Mouse (Mus musculus) heart, embryonic 15.5 days (tissue): Measurements from ENCODE around the gene Ppp4r3b. TPM values are rescaled to one million over a fixed set of nuclear protein-coding genes. Genes with fewer than 3 reads are reported as not detected.
A peak's percentile ranks its signal among the peaks of the same experiment; 100 is the strongest.

Experiments used
- ATAC-seq: fragments of 200-750 bp; cut with Nextera tagmentation; replicated peaks from 2 replicates; pipeline ENCODE4 v1.8.0; 2017; ENCODE audit warnings: low read depth, moderate TSS enrichment; ENCODE audit not compliant: insufficient number of reproducible peaks, insufficient read depth, low FRiP score
- H3K27ac ChIP-seq: fragments of 300-500 bp; sonication (generic); 2 replicates; pipeline ENCODE4 v1.5.1; 2015; ENCODE audit warnings: mild to moderate bottlenecking, inconsistent platforms
- H3K27me3 ChIP-seq: fragments of 300-500 bp; sonication (generic); 2 replicates; pipeline ENCODE4 v1.6.1; 2015; ENCODE audit warnings: inconsistent platforms
- H3K36me3 ChIP-seq: fragments of 300-500 bp; sonication (generic); 2 replicates; pipeline ENCODE4 v1.6.1; 2015; ENCODE audit warnings: mild to moderate bottlenecking, inconsistent platforms
- H3K4me1 ChIP-seq: fragments of 300-500 bp; sonication (generic); replicated peaks from 2 replicates; pipeline ENCODE4 v1.6.1; 2015; ENCODE audit warnings: inconsistent platforms
- H3K4me2 ChIP-seq: fragments of 300-500 bp; sonication (generic); 2 replicates; pipeline ENCODE4 v1.6.1; 2015; ENCODE audit warnings: inconsistent platforms, mild to moderate bottlenecking, moderate library complexity
- H3K4me3 ChIP-seq: fragments of 300-500 bp; sonication (generic); 2 replicates; pipeline ENCODE4 v1.5.1; 2015; ENCODE audit warnings: mild to moderate bottlenecking, inconsistent platforms
- H3K9ac ChIP-seq: fragments of 300-500 bp; sonication (generic); 2 replicates; pipeline ENCODE4 v1.6.1; 2015; ENCODE audit warnings: mild to moderate bottlenecking, inconsistent platforms
- H3K9me3 ChIP-seq: fragments of 300-500 bp; sonication (generic); replicated peaks from 2 replicates; pipeline ENCODE4 v1.6.1; 2016; ENCODE audit warnings: inconsistent platforms
- WGBS: fragments of 180-500 bp; shearing (Covaris S2); methylation state at CpG from one replicate; pipeline ENCODE4 v1.1.7; 2015; ENCODE audit warnings: mixed read lengths; 5-methylcytosine and 5-hydroxymethylcytosine counted together
- polyA plus RNA-seq: library from polyadenylated mRNA; unstranded; fragments of >200 nt; fragmentation: Nextera tagmentation; extraction: Ambion mirVana; gene quantifications from 2 replicates; pipeline ENCODE4 v1.2.1, GENCODE M21; 2015

Gene Ppp4r3b
- polyA plus RNA-seq, 1 experiment from 2014 or later = 40.3 TPM

DNA sequence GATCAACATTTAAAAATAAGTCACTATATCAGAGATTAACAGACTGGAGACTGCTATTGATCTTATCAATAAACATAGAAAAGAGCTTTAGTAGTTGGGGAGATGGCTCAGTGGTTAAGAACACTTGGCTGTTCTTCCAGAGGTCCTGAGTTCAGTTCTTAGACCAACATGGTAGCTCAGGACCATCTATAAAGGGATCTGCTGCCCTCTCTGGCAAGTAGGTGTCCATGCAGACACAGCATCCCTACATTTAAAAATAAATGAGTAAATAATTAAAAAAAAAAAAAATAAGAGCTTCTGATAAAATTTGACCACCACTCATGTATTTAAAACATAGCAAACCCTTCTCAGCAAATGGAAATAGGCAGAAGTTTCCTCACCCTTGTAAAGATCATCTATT is 65.4 kb downstream of the Ppp4r3b start:
- no peak overlapping the region for H3K27ac ChIP-seq
- H3K9ac ChIP-seq = no peak overlapping the region
- ATAC-seq = no peak
- H3K4me1 ChIP-seq = peaks cover 2% of the 10 kb centered on the region; the same call in 1 of the 2 replicates
- no peaks in the 10 kb centered on the region for H3K9me3 ChIP-seq
- peaks cover 8% of the 10 kb centered on the region; the same call in 1 of the 2 replicates for H3K36me3 ChIP-seq
- H3K4me2 ChIP-seq = no peak overlapping the region
- no peaks in the 10 kb centered on the region for H3K27me3 ChIP-seq
- no peak overlapping the region for H3K4me3 ChIP-seq

DNA sequence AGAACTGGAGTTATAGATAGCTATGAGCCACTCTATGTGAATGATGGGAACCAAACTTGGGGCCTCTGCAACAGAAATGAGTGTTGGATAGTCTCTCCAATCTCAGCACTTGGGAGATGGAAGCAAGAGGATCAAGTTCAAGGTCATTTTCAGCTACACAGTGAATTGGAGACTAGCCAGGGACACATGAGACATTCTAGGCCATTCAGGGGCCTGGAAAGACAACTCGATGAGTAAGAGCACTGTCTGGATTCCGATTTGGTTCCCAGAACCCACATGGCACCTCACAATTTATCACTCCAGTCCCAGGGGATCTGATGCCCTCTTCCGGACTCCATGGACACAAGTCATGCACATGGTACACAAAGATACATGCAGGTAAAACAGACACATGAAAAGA is 65.9 kb downstream of the Ppp4r3b start:
- Histone ChIP-seq H3K27ac (no peak overlapping the region), H3K4me1 (peaks cover 2% of the 10 kb centered on the region; the same call in 1 of the 2 replicates), H3K27me3 (no peaks in the 10 kb centered on the region), H3K4me3 (no peak overlapping the region), H3K9ac (no peak overlapping the region), H3K9me3 (no peaks in the 10 kb centered on the region), H3K4me2 (no peak overlapping the region), H3K36me3 (peaks cover 8% of the 10 kb centered on the region; the same call in 1 of the 2 replicates)
- ATAC-seq = no peak
- WGBS = 64% methylated on average over 3 of the region's 3 CpGs

- Histone ChIP-seq H3K4me1 (0 out of 2 replicates have a peak, but pooled peaks cover 2% of the 10 kb centered on the region), H3K4me2 (no peak overlapping the region), H3K9me3 (no peaks in the 10 kb centered on the region), H3K9ac (no peak overlapping the region), H3K36me3 (peaks cover 8% of the 10 kb centered on the region; the same call in 1 of the 2 replicates), H3K27me3 (no peaks in the 10 kb centered on the region), H3K4me3 (no peak overlapping the region), H3K27ac (no peak overlapping the region)
- WGBS = 93% methylated on average over 1 of the region's 1 CpGs
- ATAC-seq = no peak
Measured at GRCm38 (mm10) chr11:29239353-29239752, 66.7 kb downstream of the Ppp4r3b start.

DNA sequence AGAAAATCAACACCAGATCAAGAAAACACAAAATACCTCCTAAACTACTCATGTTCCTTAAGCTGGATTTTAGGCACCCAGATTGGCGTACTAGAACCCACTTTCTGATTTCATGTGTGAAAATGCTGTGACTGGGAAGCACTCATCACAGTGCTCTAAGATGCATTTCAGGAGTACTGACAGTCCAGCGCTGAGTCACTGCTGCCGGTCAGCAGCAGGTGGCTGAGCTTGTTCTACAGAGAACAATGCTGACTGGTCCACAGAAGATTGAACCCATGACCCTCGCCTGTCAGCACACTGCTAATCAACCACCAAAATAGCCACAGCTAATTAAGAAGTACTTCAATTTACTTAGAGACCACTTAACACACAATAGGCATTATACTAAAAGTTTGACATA is 69.3 kb downstream of the Ppp4r3b start:
- H3K4me2 ChIP-seq = no peak overlapping the region
- no peak overlapping the region for H3K4me3 ChIP-seq
- H3K9ac ChIP-seq = no peak overlapping the region
- no peak for ATAC-seq
- no peaks in the 10 kb centered on the region for H3K9me3 ChIP-seq
- H3K4me1 ChIP-seq = peaks cover 13% of the 10 kb centered on the region
- H3K27me3 ChIP-seq = no peaks in the 10 kb centered on the region
- WGBS = 66% methylated on average over 4 of the region's 4 CpGs
- H3K27ac ChIP-seq = no peak overlapping the region
- peaks cover 8% of the 10 kb centered on the region; the same call in 1 of the 2 replicates for H3K36me3 ChIP-seq

DNA sequence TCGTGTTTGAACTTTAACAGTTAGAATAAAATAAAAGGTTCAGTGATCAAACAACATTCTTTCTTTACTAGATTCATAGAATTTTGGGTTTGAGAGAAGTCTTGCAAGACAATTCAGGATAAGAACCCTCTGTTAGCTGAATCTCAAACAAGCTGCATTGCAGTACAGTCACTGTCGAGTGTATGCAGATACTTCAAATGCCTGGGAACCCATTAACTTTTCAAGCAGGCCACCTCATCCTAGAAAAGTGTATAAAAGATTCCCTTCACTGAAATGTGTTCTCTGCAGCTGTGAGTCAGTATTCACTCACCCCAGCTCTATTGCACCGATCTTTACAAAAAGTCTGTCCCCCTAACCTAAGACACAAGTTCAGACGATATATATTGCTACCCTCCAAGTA is 73.3 kb downstream of the Ppp4r3b start:
- no peaks in the 10 kb centered on the region for H3K9me3 ChIP-seq
- 58% methylated on average over 4 of the region's 4 CpGs for WGBS
- H3K27ac ChIP-seq = no peak overlapping the region
- peak overlapping the region; percentile 67; the same call in 1 of the 2 replicates for H3K9ac ChIP-seq
- no peak for ATAC-seq
- H3K4me1 ChIP-seq = peaks cover 11% of the 10 kb centered on the region
- peak overlapping the region; percentile 67 for H3K4me3 ChIP-seq
- H3K27me3 ChIP-seq = no peaks in the 10 kb centered on the region
- peak overlapping the region; percentile 90 for H3K4me2 ChIP-seq
- H3K36me3 ChIP-seq = peaks cover 8% of the 10 kb centered on the region; the same call in 1 of the 2 replicates

DNA sequence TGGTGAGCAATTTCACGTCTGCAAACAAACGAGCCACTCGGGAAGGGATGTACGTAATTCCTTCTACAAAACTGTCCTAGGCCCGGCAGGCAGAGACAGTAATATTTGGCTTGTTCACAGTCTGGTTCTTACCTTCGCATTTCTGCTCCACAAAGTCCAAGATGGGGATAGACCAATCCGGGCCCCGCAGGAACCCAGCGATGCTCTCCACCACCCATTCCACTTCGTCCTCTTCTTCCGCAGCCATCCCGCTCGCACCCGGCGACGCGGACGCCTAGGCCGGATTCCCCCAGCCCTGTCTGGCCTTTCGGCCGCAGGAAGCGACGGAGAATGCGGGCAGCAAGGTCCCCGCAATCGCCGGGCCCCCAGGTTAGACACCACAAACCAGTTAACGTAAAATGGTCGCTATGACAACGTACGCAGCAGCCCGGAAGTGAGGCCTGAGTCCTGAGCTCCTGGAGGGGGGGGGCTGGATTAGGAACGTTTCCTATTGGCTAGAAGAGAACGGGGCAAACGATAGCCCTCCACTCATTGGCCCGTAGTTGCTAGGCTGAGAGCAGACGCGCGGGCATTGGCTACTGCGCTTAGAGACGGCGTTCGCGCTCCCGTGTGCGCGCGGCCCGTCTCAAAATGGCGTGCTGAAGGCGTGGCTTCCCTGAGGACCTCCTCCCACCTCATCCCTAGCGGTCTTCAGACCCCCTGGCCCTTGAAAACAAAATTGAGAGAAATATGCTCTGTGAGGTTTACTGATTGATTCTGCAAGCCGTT is 74.4 kb downstream of the Ppp4r3b start, which contains the start of gene Cfap36:
Gene Cfap36, minus strand, starts transcription at position 527 of the 768 bp plus-strand sequence.
- Histone ChIP-seq H3K4me1 (peaks cover 11% of the 10 kb centered on the region), H3K4me2 (peak within 1 kb of the TSS; percentile 90), H3K9me3 (no peaks in the 10 kb centered on the region), H3K27ac (peak within 1 kb of the TSS; percentile 54), H3K36me3 (peaks cover 4% of the 10 kb centered on the region; the same call in 1 of the 2 replicates), H3K4me3 (peak within 1 kb of the TSS; percentile 67), H3K9ac (peak within 1 kb of the TSS; percentile 67), H3K27me3 (no peaks in the 10 kb centered on the region)
- whole genome bisulfite sequencing = under 1% methylated on average over 53 of the region's 53 CpGs
- peak; percentile 100 for ATAC-seq

GRCm38 (mm10) chr11:29247725-29248124 is 75.0 kb downstream of the Ppp4r3b start:
- Histone ChIP-seq H3K4me1 (peaks cover 11% of the 10 kb centered on the region), H3K9ac (no peak overlapping the region), H3K27ac (no peak overlapping the region), H3K36me3 (no peaks in the 10 kb centered on the region), H3K4me3 (peak overlapping the region; percentile 67), H3K27me3 (no peaks in the 10 kb centered on the region), H3K4me2 (peak overlapping the region; percentile 90), H3K9me3 (no peaks in the 10 kb centered on the region)
- no peak for ATAC-seq
- WGBS = 97% methylated on average over 1 of the region's 1 CpGs

DNA sequence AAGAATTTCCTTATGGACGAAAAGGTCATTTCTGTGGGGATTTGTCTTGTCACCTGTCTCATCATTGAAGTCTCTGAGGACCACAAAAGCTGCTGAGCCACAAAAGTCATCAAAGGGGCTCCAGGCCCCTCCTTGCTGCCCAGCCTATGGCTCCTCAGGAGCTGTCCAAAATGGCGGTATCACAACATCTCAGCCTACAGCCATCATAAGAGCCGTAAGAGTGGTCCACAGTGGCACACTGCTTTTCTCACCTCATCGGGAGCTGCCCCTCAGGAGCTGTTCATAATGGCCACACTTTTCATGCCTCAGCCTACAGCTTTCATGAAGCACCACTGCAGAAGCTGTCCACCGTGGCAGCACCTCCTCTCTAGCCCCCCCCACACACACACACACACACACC is 75.7 kb downstream of the Ppp4r3b start:
- Histone ChIP-seq H3K9ac (no peak overlapping the region), H3K4me3 (no peak overlapping the region), H3K4me1 (peaks cover 11% of the 10 kb centered on the region), H3K9me3 (no peaks in the 10 kb centered on the region), H3K4me2 (no peak overlapping the region), H3K27me3 (no peaks in the 10 kb centered on the region), H3K36me3 (no peaks in the 10 kb centered on the region), H3K27ac (no peak overlapping the region)
- ATAC-seq = no peak
- WGBS = 94% methylated on average over 5 of the region's 5 CpGs

- Histone ChIP-seq H3K9me3 (no peaks in the 10 kb centered on the region), H3K36me3 (no peaks in the 10 kb centered on the region), H3K4me2 (no peak overlapping the region), H3K4me3 (no peak overlapping the region), H3K27me3 (no peaks in the 10 kb centered on the region), H3K27ac (no peak overlapping the region), H3K9ac (no peak overlapping the region), H3K4me1 (no peaks in the 10 kb centered on the region)
- WGBS = 71% methylated on average over 1 of the region's 1 CpGs
- no peak for ATAC-seq
Measured at GRCm38 (mm10) chr11:29254643-29255042, 82.0 kb downstream of the Ppp4r3b start.

DNA sequence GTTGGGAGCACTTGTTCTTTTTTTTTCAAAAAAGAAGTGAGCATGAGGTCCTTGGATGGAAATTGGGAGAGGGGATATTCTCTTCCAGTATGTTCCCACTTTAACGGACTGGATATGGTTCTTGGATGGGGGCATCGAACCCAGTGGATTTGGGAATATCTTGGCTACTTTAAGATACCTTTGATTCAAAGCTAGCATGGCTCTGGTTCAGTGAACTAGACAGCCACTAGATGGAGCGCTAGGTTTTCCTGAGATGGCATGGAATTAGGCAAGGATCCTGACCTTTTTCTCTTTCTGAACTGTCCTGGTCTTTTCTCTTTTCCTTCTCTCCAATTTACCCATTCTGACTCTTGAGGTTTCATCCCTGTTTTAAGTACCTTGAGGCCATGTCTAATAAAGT is 95.1 kb downstream of the Ppp4r3b start:
- Histone ChIP-seq H3K9me3 (no peaks in the 10 kb centered on the region), H3K4me1 (no peaks in the 10 kb centered on the region), H3K4me2 (no peak overlapping the region), H3K27ac (no peak overlapping the region), H3K27me3 (no peaks in the 10 kb centered on the region), H3K36me3 (no peaks in the 10 kb centered on the region), H3K9ac (no peak overlapping the region), H3K4me3 (no peak overlapping the region)
- no peak for ATAC-seq
- WGBS = 21% methylated on average over 3 of the region's 3 CpGs
